Mouse (Mus musculus) heart, embryonic 10.5 days (tissue): ENCODE measurements around the gene Sema3b. TPM values are rescaled to one million over a fixed set of nuclear protein-coding genes. Genes with fewer than 3 reads are reported as not detected.
A peak's percentile ranks its signal among the peaks of the same experiment; 100 is the strongest.

ENCODE experiments used
- DNase-seq: peaks from one replicate; pipeline ENCODE4 v3.0.0-alpha.2; 2017; ENCODE audit warnings: low spot score
- H3K27ac ChIP-seq: fragments of 300-500 bp; sonication (generic); 2 replicates; pipeline ENCODE4 v1.5.1; 2016; ENCODE audit warnings: mild to moderate bottlenecking
- H3K27me3 ChIP-seq: fragments of 300-500 bp; sonication (generic); 2 replicates; pipeline ENCODE4 v1.6.1; 2016; ENCODE audit warnings: mild to moderate bottlenecking; ENCODE audit not compliant: poor library complexity, insufficient read depth, severe bottlenecking
- H3K36me3 ChIP-seq: fragments of 300-500 bp; sonication (generic); 2 replicates; pipeline ENCODE4 v1.6.1; 2016; ENCODE audit warnings: mild to moderate bottlenecking, moderate library complexity
- H3K4me1 ChIP-seq: fragments of 300-500 bp; sonication (generic); 2 replicates; pipeline ENCODE4 v1.6.1; 2016; ENCODE audit warnings: mild to moderate bottlenecking
- H3K4me3 ChIP-seq: fragments of 300-500 bp; sonication (generic); 2 replicates; pipeline ENCODE4 v1.5.1; 2016; ENCODE audit warnings: mild to moderate bottlenecking, moderate library complexity
- H3K9me3 ChIP-seq: fragments of 300-500 bp; sonication (generic); 2 replicates; pipeline ENCODE4 v1.6.1; 2016; ENCODE audit warnings: mild to moderate bottlenecking, moderate library complexity
- WGBS: fragments of 180-500 bp; shearing (Covaris S2); methylation state at CpG from one replicate; pipeline ENCODE4 v1.1.7; 2016; 5-methylcytosine and 5-hydroxymethylcytosine counted together
- polyA plus RNA-seq: library from polyadenylated mRNA; unstranded; fragments of >200 nt; fragmentation: Nextera tagmentation; extraction: Ambion mirVana; gene quantifications from 2 replicates; pipeline ENCODE4 v1.2.1, GENCODE M21; 2016

The Sema3b gene
- polyA plus RNA-seq, 1 experiment from 2014 or later = 4.9 TPM

DNA sequence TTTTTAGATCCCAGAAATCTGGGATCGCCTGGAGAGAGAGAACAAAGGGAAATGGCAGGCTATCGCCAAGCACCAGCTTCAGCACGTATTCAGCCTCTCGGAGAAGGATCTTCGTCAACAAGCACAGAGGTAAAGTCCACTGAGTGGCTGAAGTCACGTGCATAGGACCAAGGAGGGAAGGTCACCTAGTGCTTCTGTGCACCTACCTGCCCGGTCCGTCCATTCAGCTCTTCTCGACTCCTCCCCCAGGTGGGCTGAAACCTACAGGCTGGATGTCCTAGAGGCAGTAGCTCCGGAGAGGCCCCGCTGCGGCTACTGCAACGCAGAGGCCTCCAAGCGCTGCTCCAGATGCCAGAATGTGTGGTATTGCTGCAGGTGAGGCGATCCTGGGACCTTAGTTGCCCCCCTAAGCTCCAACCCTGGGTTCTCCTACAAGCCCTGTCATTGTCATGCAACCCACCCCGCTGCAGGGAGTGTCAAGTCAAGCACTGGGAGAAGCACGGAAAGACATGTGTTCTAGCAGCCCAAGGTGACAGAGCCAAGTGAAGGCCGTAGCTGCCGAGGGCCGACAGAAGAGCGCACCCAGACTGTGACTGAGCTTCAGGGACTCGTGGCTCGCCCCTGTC, 58.4 kb downstream of the Sema3b start:
- H3K27me3 ChIP-seq = peaks cover 53% of the 10 kb centered on the region
- peak overlapping the region; percentile 87 for H3K27ac ChIP-seq
- H3K4me3 ChIP-seq = peak overlapping the region; percentile 70
- no peak for DNase-seq
- H3K9me3 ChIP-seq = no peaks in the 10 kb centered on the region
- H3K4me1 ChIP-seq = peaks cover 70% of the 10 kb centered on the region
- WGBS = 25% methylated on average over 23 of the region's 23 CpGs
- no peaks in the 10 kb centered on the region; the same call in 1 of the 2 replicates for H3K36me3 ChIP-seq

- Histone ChIP-seq H3K9me3 (no peaks in the 10 kb centered on the region), H3K27me3 (peaks cover 53% of the 10 kb centered on the region), H3K27ac (no peak overlapping the region), H3K4me1 (peaks cover 74% of the 10 kb centered on the region), H3K36me3 (peaks cover 9% of the 10 kb centered on the region), H3K4me3 (no peak overlapping the region)
- no peak for DNase-seq
- 76% methylated on average over 20 of the region's 20 CpGs for WGBS
These were observed 59.5 kb downstream of the Sema3b start for GRCm38 (mm10) chr9:107549297-107550074.

DNA sequence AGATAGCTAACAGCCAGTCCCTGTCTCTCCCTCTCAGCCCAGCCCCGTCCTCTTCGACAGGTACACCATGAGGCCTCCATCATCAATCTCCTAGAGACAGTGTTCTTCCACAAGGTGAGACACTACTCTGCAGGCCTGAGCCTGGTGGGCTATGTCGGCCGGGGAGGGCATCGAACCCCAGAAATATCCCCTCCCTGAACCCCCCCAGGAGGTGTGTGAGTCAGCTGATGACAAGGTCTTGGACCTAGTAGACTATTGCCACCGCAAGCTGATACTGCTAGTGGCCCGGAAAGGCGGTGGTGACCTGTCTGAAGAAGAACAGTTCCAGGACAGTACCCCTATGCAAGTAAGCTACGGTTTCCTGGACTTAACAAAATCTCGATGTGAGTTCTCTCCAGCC, 60.2 kb downstream of the Sema3b start:
- peaks cover 67% of the 10 kb centered on the region for H3K4me1 ChIP-seq
- no peak overlapping the region for H3K4me3 ChIP-seq
- H3K27me3 ChIP-seq = peaks cover 53% of the 10 kb centered on the region
- H3K36me3 ChIP-seq = peaks cover 16% of the 10 kb centered on the region
- 83% methylated on average over 10 of the region's 10 CpGs for WGBS
- no peak for DNase-seq
- no peak overlapping the region for H3K27ac ChIP-seq
- no peaks in the 10 kb centered on the region for H3K9me3 ChIP-seq

GRCm38 (mm10) chr9:107547957-107548356, 61.1 kb downstream of the Sema3b start:
- Histone ChIP-seq H3K27me3 (peaks cover 52% of the 10 kb centered on the region), H3K36me3 (peaks cover 22% of the 10 kb centered on the region), H3K4me3 (no peak overlapping the region), H3K4me1 (peaks cover 63% of the 10 kb centered on the region), H3K27ac (no peak overlapping the region), H3K9me3 (no peaks in the 10 kb centered on the region)
- 73% methylated on average over 5 of the region's 5 CpGs for WGBS
- no peak for DNase-seq

Other genes starting within 250 kb of the Sema3b start
- 6.8 TPM in 2 replicates for gene Cacna2d2, start 209.6 kb downstream of the Sema3b start, polyA plus RNA-seq
- gene Tmem115, start 75.3 kb downstream of the Sema3b start, polyA plus RNA-seq = 42.7 and 46.8 TPM in 2 replicates
- 24.1 and 24.5 TPM in 2 replicates for gene Cyb561d2, start 67.0 kb downstream of the Sema3b start, polyA plus RNA-seq
- 28.3 and 33.1 TPM in 2 replicates for gene Nprl2, start 67.0 kb downstream of the Sema3b start, polyA plus RNA-seq
- 0.17 TPM in 1 of 2 replicates, not detected in the other for gene Zmynd10, start 61.9 kb downstream of the Sema3b start, polyA plus RNA-seq
- 50.5 and 51.7 TPM in 2 replicates for gene Rassf1, start 57.7 kb downstream of the Sema3b start, polyA plus RNA-seq
- 64.7 and 70.0 TPM in 2 replicates for gene Tusc2, start 46.0 kb downstream of the Sema3b start, polyA plus RNA-seq
- gene Hyal2, start 41.3 kb downstream of the Sema3b start, polyA plus RNA-seq = 116 and 128 TPM in 2 replicates
- 4.9 and 6.8 TPM in 2 replicates for gene Hyal1, start 32.3 kb downstream of the Sema3b start, polyA plus RNA-seq
- gene Naa80, start 30.3 kb downstream of the Sema3b start, polyA plus RNA-seq = 14.8 and 15.3 TPM in 2 replicates
- gene Hyal3, start 28.4 kb downstream of the Sema3b start, polyA plus RNA-seq = 0.36 and 0.70 TPM in 2 replicates
- 58.0 and 62.8 TPM in 2 replicates for gene Ifrd2, start 21.6 kb downstream of the Sema3b start, polyA plus RNA-seq
- gene Gnai2, start 26.1 kb upstream of the Sema3b start, polyA plus RNA-seq = 359 and 404 TPM in 2 replicates
- 4.2 and 4.5 TPM in 2 replicates for gene Slc38a3, start 60.3 kb upstream of the Sema3b start, polyA plus RNA-seq
- 1.2 and 3.2 TPM in 2 replicates for gene Gnat1, start 70.5 kb upstream of the Sema3b start, polyA plus RNA-seq
- gene Sema3f, start 101.2 kb upstream of the Sema3b start, polyA plus RNA-seq = 4.7 and 13.2 TPM in 2 replicates
- 131 and 159 TPM in 2 replicates for gene Rbm5, start 161.8 kb upstream of the Sema3b start, polyA plus RNA-seq